23 mouse cellular contexts compared by ENCODE assay signal in genomic region chr12:12348625-12349024, GRCm38 (mm10).
DNase-seq lines count a peak whose midpoint lies in the region; ATAC-seq and TF ChIP-seq lines count a peak whose summit lies in the region.
"Had no signal": no experiment of that assay in that cellular context is flagged by ENCODE, and none has a peak within 500 bp of the region (broad histone marks: within the 10 kb centered on the region; RNA-seq: fewer than 3 reads in every experiment).

No protein-coding gene starts in this region.

- DNase-seq in layer of hippocampus, adult 2 months (ENCODE audit: low spot score in 2 of 2): no peak
- no peak for DNase-seq in layer of hippocampus, postnatal 10 days (ENCODE audit: low spot score in 2 of 2)
- peak; percentile 20 for DNase-seq in brain, adult 2 months (ENCODE audit: low read depth, low spot score)
- DNase-seq in brain, embryonic 14.5 days (ENCODE audit: low read depth): peak; percentile 43
- no peak for DNase-seq in gastrocnemius, adult 2 months
- no peak for DNase-seq in gastrocnemius, postnatal 14 days
- DNase-seq: adrenal gland, adult 2 months; adrenal gland, postnatal 14 days; cerebellum, adult 18-20 months; cerebellum, adult 9-10 months; cerebellum, postnatal 14 days; gastrocnemius, postnatal 36 days; heart, adult 2 months; heart, postnatal 36 days; kidney, adult 18-20 months had no signal

- H3K9me3 ChIP-seq in forebrain, embryonic 15.5 days: no peaks in the 10 kb centered on the region
- H3K9me3 ChIP-seq in forebrain, embryonic 12.5 days: no peaks in the 10 kb centered on the region
- H3K9me3 ChIP-seq: hindbrain, embryonic 10.5 days; hindbrain, embryonic 13.5 days had no signal

- no peak for TF ChIP-seq CTCF in layer of hippocampus, adult 2 months (conservative IDR thresholded peaks at IDR 0.05)
- no peak for TF ChIP-seq CTCF in brain, embryonic 14.5 days (IDR thresholded peaks at IDR 0.05; ENCODE audit: borderline replicate concordance, extremely low read depth, insufficient read depth, insufficient read length)
- TF ChIP-seq CTCF in gastrocnemius, adult 2 months (IDR thresholded peaks at IDR 0.05): no peak

- H3K4me2 ChIP-seq in forebrain, embryonic 15.5 days (replicated peaks): no peak overlapping the region
- no peak overlapping the region for H3K4me2 ChIP-seq in forebrain, embryonic 12.5 days
- H3K4me2 ChIP-seq: heart, embryonic 11.5 days; hindbrain, embryonic 13.5 days had no signal

- H3K4me3 ChIP-seq in forebrain, embryonic 15.5 days: no peak overlapping the region
- H3K4me3 ChIP-seq in forebrain, embryonic 12.5 days (replicated peaks): no peak overlapping the region
- H3K4me3 ChIP-seq in layer of hippocampus, adult 2 months: no peak overlapping the region
- H3K4me3 ChIP-seq in gastrocnemius, adult 2 months: no peak overlapping the region
- H3K4me3 ChIP-seq: heart, adult 2 months; hindbrain, embryonic 10.5 days; hindbrain, embryonic 13.5 days had no signal

- intact Hi-C loops in gastrocnemius, adult 2 months (cut with DNase I): no loop called here
- intact Hi-C loops in gastrocnemius, postnatal 14 days (cut with DNase I; ENCODE audit: low total_unique reads): no loop called here

- 52% methylated on average over 2 of the region's 2 CpGs for WGBS in forebrain, embryonic 15.5 days
- 65% methylated on average over 2 of the region's 2 CpGs for WGBS in forebrain, embryonic 12.5 days

- H3K9ac ChIP-seq in forebrain, embryonic 15.5 days (replicated peaks): no peak overlapping the region
- no peak overlapping the region for H3K9ac ChIP-seq in forebrain, embryonic 12.5 days
- H3K9ac ChIP-seq: hindbrain, embryonic 13.5 days had no signal

- H3K27ac ChIP-seq in forebrain, embryonic 15.5 days (replicated peaks): 0 out of 2 replicates have a peak overlapping the region, but pooled peaks have one; percentile 12
- H3K27ac ChIP-seq in forebrain, embryonic 12.5 days: no peak overlapping the region
- peak overlapping the region; percentile 72 for H3K27ac ChIP-seq in layer of hippocampus, adult 2 months
- H3K27ac ChIP-seq in gastrocnemius, adult 2 months: no peak overlapping the region
- H3K27ac ChIP-seq: heart, adult 2 months; hindbrain, embryonic 10.5 days; hindbrain, embryonic 13.5 days had no signal

- H3K36me3 ChIP-seq in forebrain, embryonic 15.5 days: no peaks in the 10 kb centered on the region
- H3K36me3 ChIP-seq in forebrain, embryonic 12.5 days (replicated peaks): no peaks in the 10 kb centered on the region
- H3K36me3 ChIP-seq: hindbrain, embryonic 10.5 days; hindbrain, embryonic 13.5 days had no signal

- no peaks in the 10 kb centered on the region for H3K27me3 ChIP-seq in forebrain, embryonic 15.5 days
- H3K27me3 ChIP-seq in forebrain, embryonic 12.5 days: no peaks in the 10 kb centered on the region
- H3K27me3 ChIP-seq: hindbrain, embryonic 13.5 days had no signal

- ATAC-seq in forebrain, embryonic 15.5 days (replicated peaks): no peak; the same call in 1 of the 2 replicates
- no peak for ATAC-seq in forebrain, embryonic 12.5 days (ENCODE audit: low FRiP score)
- ATAC-seq: CD4-positive, CD25-positive, alpha-beta regulatory T cell, adult 4 months; hindbrain, embryonic 16.5 days; intestine, embryonic 16.5 days had no signal

- H3K4me1 ChIP-seq in forebrain, embryonic 15.5 days: no peaks in the 10 kb centered on the region
- H3K4me1 ChIP-seq in forebrain, embryonic 12.5 days: no peaks in the 10 kb centered on the region
- H3K4me1 ChIP-seq: hindbrain, embryonic 13.5 days had no signal

- TF ChIP-seq POLR2A in brain, embryonic 14.5 days (IDR thresholded peaks at IDR 0.05; ENCODE audit: borderline replicate concordance, extremely low read depth, insufficient read depth, insufficient read length, poor library complexity, severe bottlenecking): no peak

Comparison
In these comparisons a context has a peak if more than half of its experiments do, and no peak if none do; other contexts are left out.
1. H3K27ac ChIP-seq: peak in forebrain, embryonic 15.5 days (single experiment) and layer of hippocampus, adult 2 months (single experiment); none in forebrain, embryonic 12.5 days (single experiment) and gastrocnemius, adult 2 months (single experiment).
2. DNase-seq: peak in brain, adult 2 months (single experiment) and brain, embryonic 14.5 days (single experiment); none in layer of hippocampus, adult 2 months (0 of 2), layer of hippocampus, postnatal 10 days (0 of 2), gastrocnemius, adult 2 months (single experiment) and gastrocnemius, postnatal 14 days (single experiment).